Mouse (Mus musculus): Measurements from ENCODE around the gene Vars.
"Not testable (repeated sequence)": the region's sequence is repeated elsewhere in the genome, so short reads cannot be mapped to it uniquely, and the experiment has no call there.

The Vars gene

DNA sequence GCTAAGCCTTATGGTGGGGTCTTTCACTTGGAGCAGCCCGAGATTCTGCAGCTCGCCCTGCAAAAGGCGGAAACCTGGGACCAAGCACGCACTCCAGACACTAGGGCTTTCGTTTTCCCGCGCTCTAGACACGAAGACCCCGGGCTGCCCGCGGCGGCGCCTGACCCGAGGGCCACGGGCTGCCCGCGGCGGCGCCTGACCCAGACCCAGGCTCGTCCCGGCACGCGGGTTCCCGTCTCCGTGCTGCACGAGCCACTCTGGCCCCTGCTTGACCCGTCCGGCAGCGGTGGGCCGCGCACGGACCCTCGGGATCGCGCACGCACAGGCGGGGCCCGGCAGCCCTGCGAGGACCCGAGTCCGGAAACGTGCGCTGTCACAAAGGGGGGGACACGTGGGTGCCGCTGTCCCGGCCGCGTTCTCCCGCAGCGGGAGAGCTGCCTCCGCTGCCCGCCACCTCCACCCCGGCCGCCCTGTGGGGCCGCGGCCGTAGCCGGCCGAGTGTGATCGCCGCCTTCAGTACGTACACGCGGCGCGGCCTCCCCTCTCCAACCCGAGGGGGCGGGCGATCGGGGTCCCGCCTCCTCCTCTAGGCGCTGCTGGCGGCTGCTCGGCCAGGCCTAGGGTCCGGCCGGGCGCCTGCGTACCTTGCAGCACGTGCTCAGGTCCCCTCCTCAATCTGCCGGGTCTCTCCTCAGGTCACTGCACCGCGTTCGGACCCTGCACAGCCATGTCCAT lies at the start of gene Vars:
Gene Vars, plus strand, starts transcription at position 271 of the 735 bp plus-strand sequence.
- DNase-seq (ENCODE audit: extremely low read depth, low read depth, low spot score): no peak

DNA sequence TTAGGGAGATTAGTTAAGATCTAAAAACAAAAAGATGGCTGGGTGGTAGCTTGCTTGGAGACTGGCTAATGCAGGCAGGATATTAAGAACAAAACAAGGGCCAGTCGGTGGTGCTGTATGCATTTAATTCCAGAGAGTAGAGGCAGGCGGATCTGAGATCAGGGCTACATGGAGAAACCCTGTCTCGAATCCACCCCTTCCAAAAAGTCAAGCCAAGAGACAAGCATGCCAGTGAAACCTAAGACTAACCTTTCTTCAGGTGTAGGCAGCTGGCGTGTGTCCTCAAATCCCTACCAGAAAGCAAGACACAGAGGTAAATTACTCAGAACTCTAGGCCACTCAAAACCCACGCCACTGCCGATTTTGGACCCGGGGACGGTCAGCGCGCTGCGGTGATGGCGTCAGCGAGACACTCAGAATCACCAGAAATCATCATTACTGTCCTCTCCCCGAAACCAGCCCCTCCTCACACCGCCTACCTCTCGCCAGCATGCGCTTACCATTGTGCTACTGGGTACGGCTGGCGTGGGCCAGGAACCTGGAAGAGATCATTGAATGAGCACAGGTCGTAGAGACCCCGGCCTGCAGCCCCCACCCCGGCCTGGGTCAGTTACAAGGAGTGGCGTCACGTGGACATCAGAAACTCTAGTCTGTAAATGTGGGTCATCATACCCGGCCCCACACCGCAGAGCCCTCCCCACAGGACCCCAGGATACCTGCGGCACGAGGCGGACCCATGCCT lies 49.0 kb upstream of the Vars start:
- DNase-seq (ENCODE audit: extremely low read depth, low read depth, low spot score): no peak

DNA sequence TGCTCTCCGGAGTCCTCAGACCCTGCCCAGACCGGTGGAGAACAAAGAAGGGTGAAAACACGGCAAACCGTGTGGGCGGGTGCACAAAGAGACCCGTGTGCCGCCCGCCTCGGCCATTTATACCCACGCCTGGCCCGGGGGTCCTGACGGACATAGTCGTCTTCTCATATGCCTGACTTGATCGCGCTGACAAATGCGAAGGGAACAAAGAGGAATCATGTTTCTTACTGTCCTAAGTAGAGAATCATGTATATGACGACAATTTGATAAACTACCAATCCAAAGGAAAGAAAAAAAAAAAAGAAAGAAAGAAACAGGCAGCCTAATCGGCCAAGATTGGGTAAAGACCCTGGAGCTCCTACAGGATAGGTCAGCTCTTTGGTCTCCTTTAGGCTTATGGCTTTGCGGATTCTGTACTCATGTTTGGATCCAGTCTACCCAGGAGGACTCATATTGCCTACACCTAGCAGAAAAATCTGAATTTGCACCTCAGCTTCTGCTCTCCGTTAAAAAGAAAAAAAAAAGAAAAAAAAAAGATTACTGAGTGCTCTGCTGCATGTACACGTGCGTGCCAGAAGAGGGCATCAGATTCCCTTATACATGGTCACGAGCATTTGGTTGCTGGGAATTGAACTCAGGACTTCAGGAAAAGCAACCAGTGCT lies 48.3 kb upstream of the Vars start:
- no peak for DNase-seq (ENCODE audit: extremely low read depth, low read depth, low spot score)

DNA sequence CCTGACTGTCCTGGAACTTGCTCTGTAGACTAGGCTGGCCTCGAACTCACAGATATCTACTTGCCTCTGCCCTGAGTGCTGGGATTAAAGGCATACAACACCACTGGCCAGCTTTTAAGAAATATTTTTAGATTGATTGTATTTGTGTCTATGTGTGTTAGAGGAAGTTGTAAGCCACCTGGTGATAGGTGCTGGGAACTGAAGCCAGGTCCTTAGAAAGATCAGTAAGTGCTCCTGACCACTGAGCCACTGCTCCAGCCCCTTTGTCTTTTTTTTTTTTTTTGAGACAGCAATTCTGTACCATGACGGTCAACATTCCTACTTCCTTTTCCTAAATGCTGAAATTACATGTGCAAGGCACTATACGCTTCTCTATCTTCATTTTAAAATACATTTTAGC lies 47.5 kb upstream of the Vars start:
- DNase-seq (ENCODE audit: extremely low read depth, low read depth, low spot score): no peak

DNA sequence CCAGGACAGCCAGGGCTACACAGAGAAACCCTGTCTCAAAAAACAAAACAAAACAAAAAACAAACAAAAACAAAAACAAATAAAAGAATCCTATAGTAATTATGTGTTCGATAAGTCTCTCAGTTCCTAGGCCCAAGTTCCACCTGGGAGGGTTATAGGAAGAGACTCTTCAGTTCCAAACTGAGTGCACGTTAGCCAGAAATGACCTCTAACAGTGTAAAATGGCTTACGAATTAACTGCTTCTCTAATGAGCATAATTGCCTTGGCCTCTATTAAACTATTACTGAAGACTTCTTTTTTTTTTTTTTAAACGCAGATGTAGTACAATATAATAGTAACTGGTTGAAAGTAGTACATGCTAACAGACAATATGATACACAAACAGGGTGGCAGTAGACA lies 46.9 kb upstream of the Vars start:
- no peak for DNase-seq (ENCODE audit: extremely low read depth, low read depth, low spot score)

DNA sequence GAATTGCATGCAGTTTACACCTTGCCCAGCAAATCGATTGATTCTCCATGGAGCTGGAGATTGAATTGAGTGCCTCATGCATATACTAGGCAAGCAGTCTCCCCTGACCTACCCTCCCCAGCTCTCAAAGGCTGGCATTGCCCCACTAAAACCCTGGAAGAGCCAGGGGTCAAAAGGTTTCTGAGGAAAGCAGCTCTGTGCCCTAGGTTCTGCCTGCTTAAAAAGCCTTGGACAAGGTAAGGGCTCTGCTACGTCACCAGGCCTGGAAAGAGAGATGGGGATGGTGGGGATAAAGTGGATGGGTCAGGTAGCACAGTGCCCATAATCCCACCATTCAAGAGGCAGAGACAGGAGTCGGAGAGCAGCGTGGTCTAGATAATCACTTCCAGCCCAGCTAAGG lies 46.0 kb upstream of the Vars start:
- no peak for DNase-seq (ENCODE audit: extremely low read depth, low read depth, low spot score)

DNA sequence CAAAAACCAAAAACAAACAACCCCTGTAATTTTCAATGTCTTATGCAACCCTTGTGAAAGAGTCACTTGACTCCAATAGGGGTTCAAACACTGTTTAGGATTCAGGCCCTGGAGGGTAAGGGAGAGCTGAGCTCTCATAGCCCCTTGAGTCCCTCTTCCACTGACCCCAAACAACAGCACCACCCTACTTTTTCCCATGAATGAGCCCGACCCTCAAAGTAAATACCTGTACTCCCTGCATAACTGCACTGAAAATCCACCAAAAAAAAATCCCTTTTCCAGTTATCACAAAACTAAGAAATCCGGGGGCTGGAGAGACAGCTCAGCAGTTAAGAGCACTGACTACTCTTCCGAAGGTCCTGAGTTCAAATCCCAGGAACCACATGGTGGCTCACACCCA lies 44.9 kb upstream of the Vars start:
- no peak for DNase-seq (ENCODE audit: extremely low read depth, low read depth, low spot score)

DNA sequence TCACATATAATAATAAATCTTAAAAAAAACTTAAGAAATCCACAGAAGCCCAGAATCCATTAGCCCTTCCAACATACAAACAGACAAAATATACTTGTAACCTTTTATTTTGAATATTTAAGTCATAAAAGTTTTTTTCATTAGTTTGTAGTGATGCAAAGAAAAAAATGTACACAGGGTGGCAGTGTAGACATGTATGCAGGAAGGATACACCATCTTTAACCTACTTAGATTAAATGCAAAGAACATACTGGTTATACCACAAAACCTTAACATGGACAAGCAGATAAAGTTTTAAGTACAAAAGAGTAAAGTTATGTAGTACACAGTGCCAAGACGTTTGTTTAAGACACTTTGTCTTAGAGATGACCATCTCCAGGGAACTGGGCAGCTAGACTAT lies 44.4 kb upstream of the Vars start:
- no peak for DNase-seq (ENCODE audit: extremely low read depth, low read depth, low spot score)

DNA sequence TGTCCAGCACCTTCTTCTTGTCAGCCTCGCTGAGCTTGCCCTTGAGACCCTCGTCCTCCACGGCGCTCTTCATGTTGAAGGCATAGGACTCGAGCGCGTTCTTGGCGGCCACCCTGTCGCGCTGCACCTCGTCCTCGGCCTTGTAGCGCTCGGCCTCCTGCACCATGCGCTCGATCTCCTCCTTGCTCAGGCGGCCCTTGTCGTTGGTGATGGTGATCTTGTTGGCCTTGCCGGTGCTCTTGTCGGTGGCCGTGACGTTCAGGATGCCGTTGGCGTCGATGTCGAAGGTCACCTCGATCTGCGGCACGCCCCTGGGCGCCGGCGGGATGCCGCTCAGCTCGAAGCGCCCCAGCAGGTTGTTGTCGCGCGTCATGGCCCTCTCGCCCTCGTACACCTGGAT lies 43.5 kb upstream of the Vars start:
- DNase-seq (ENCODE audit: extremely low read depth, low read depth, low spot score): not testable (repeated sequence)

DNA sequence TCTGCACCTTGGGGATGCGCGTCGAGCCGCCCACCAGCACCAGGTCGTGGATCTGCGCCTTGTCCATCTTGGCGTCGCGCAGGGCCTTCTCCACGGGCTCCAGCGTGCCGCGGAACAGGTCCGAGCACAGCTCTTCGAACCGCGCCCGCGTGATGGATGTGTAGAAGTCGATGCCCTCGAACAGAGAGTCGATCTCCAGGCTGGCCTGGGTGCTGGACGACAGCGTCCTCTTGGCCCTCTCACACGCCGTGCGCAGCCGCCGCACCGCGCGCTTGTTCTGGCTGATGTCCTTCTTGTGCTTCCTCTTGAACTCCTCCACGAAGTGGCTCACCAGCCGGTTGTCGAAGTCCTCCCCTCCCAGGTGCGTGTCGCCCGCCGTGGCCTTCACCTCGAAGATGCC lies 42.8 kb upstream of the Vars start:
- not testable (repeated sequence) for DNase-seq (ENCODE audit: extremely low read depth, low read depth, low spot score)

DNA sequence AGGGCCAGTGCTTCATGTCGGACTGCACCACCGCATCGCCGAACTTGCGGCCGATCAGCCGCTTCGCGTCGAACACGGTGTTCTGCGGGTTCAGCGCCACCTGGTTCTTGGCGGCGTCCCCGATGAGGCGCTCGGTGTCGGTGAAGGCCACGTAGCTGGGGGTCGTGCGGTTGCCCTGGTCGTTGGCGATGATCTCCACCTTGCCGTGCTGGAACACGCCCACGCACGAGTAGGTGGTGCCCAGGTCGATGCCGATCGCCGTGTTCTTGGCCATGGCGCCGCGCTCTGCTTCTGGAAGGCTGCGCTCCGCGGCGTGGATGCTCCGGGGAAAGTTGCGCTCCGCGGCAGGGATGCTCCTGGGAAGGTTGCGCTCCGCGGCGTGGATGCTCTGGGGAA lies 42.1 kb upstream of the Vars start:
- not testable (repeated sequence) for DNase-seq (ENCODE audit: extremely low read depth, low read depth, low spot score)

DNA sequence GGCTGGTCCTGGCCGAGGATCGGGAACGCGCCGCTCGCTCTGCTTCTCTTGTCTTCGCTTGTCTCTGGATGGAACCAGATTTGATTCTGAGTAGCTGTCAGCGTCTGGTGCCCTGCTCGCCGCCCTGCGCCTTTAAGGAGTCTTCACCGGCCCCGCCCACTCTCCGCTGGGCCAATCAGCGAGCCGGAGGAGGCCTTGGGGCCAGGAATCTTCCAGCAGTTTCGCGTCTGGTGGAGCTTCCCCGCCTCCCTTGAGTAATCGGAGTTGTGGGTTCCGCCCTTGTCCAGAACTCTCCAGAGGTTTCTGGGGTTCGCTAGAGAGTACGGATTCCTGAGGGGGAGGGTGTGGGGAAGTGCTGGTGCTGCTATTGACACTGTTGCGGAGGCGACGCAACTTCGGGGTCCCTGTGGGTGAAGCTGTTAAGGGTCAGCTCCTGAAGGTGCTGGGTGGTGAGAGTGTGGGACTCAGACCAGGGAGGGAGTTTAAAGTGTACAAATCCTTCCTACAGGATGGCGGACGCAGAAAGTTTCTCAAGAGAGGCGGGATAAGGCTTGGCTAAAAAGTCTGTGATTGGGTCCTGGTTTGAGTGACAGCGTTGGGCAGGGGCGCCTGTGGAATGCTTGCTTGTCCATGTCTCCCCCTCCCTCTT lies 41.5 kb upstream of the Vars start, which contains the start of gene Hspa1b:
Gene Hspa1b, minus strand, starts transcription at position 109 of the 649 bp plus-strand sequence.
- not testable (repeated sequence) for DNase-seq (ENCODE audit: extremely low read depth, low read depth, low spot score)

DNA sequence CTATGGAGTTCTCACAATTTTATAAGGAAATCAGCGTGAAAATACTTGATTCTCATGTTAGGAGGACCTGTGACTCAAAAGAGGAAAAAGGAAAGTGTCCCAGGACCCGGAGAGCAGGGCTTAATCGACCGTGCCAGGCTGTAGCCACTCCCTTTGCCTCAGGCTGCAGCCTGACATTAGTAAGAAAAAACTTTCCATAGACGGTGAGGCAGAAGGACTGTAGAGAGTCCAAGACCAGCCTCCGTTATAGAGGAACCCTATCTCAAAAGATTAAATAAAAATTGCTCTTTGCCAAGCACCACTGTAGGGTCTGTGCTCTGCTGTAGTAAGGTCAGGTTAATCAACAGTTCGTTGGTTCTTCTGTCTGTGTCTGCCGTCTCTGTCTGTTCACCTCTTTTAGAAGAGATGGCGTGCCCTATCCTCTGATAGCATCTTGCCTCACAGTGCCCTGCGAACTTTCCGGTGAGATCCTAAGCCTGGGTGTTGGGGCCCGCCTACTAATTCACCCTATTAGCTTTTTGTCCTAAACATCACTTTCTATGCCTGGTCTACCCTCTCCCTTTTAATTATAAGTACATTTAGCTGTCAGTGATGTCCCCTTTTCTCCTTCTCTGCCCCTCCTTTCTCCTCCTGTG lies 40.8 kb upstream of the Vars start:
- DNase-seq (ENCODE audit: extremely low read depth, low read depth, low spot score): no peak

DNA sequence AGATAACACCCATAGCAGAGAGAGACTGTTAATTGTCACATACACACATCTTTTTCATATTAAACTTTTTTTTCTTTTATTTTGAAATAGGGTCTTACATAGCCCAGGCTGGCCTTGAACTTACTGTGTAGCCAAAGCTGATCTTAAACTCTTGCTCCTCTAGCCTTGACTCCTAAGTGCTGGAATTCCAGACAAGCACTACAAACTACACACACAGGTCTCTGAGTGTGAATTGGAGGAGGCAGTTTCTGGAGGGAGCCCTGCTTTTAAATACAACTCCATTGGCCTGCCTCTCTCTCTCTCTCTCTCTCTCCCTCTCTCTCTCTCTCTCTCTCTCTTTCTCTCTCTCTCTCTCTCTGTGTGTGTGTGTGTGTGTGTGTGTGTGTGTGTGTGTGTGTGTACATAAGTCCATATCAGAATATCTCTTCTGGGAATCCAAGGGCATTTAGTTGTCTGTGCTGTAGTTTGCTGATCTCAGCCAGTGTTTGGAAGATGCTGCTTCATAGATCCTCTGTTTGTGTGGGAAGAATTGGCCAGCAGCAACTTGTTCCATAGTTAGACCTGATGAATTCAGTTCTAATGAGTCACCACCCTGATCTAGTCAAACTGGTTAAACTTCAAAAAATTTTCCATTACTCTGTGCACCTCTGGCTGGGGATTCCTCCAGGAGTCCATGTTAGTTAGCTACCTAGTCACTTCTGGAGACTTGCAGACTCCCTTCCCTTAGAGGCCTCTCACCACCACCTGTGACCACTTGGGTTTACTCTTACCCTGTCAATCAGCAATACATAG lies 39.9 kb upstream of the Vars start:
- DNase-seq (ENCODE audit: extremely low read depth, low read depth, low spot score): peak; percentile 94

DNA sequence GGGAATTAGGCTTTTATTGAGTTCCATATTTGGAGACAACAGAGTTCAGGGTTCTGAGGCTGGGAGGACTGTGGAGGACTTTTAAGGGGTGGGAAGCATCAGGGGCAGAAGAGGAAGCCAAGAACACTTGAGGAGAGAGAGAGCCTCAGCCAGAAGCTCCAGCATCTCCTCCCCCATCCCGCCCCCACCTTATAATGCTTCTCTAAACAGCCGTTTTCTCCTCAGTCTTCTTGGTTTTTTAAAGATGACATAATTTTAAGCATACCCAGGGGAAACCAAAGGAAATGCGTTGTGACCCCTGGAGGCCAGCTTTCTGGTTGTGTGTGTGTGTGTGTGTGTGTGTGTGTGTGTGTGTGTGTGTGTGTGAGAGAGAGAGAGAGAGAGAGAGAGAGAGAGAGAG lies 38.7 kb upstream of the Vars start:
- DNase-seq (ENCODE audit: extremely low read depth, low read depth, low spot score): no peak

DNA sequence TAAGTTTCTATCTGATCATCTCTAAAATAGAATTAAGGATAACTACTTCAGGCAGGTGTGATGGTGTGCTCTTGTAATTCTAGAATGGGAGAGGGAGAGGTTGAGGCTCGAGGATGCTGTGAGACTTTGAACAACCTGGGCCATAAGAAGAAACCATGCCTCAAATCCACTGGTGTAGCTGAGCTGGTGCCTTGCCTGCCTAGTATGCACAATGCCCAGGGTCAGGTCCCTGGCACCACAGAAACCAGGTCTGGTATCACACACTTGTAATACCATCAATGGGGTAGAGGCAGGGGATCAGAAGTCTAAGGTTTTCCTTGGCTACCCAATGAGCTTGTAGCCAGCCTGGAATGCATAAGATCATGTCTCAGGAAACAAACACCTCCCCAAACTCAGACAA lies 37.9 kb upstream of the Vars start:
- no peak for DNase-seq (ENCODE audit: extremely low read depth, low read depth, low spot score)

DNA sequence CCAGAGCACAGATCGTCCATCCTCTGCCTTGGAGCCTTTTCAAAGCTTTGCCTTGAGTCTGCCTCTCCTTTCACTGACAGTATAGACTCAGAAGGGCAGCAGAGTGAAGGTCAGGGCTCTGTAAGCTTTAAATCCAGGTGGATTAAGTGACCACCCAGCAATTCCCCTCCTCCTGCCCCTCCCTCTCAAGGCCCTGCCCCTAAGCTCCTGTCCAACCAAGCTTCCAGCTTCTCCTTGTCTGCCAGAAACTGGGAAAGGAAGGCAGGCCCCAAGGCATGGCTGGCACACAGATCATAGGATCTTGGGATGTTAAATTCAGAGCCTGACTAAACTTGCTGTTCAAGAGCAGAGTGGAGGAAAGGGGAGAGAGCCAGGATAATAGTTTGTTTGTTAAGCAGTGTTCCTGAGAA lies 36.1 kb upstream of the Vars start:
- DNase-seq (ENCODE audit: extremely low read depth, low read depth, low spot score): peak; percentile 94

DNA sequence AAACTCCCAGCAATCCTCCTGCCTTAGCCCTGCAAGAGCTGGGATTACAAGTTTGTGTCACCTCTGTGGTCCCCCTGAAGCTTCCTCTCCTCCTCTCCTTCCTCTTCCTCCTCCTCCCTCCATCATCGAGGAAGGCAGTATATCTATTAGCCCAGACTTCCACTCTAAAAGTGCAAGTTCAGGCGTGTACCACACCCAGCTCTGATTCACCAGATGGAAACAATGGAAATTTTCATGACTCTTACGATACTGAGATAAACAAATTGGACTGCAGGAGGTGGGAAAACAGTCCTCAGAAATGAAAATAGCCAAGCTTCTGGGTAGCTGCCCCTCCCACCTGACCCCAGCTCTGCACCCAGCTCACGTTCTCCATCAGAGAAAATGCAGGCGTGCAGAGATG lies 35.2 kb upstream of the Vars start:
- DNase-seq (ENCODE audit: extremely low read depth, low read depth, low spot score): no peak

DNA sequence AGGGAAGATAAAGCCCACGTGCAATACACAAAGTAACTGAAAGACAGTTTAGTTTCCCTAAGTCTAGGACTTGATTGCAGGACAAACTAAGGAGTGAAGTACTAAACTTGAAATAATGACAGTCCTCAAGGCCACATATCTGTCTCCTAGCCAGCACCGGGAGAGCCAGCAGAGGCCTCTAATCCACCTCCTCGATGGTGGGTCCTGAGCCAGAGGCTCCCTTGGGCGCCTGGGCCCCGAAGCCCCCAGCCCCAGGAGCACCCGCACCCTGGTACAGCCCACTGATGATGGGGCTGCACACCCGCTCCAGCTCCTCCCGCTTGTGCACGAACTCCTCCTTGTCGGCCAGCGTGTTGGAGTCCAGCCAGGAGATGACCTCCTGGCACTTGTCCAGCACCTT lies 31.0 kb upstream of the Vars start, which contains the start of gene Gm20481:
Gene Gm20481, plus strand, starts transcription at position 91 of the 400 bp plus-strand sequence.
- DNase-seq (ENCODE audit: extremely low read depth, low read depth, low spot score): not testable (repeated sequence)

DNA sequence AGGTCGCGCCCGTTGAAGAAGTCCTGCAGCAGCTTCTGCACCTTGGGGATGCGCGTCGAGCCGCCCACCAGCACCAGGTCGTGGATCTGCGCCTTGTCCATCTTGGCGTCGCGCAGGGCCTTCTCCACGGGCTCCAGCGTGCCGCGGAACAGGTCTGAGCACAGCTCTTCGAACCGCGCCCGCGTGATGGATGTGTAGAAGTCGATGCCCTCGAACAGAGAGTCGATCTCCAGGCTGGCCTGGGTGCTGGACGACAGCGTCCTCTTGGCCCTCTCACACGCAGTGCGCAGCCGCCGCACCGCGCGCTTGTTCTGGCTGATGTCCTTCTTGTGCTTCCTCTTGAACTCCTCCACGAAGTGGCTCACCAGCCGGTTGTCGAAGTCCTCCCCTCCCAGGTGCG lies 29.9 kb upstream of the Vars start:
- not testable (repeated sequence) for DNase-seq (ENCODE audit: extremely low read depth, low read depth, low spot score)
